Mouse (Mus musculus): ENCODE measurements around the gene Cxcl3. TPM values are rescaled to one million over a fixed set of nuclear protein-coding genes. Genes with fewer than 3 reads are reported as not detected.

Cxcl3 gene
- polyA plus RNA-seq, 1 experiment from 2014 or later, result not detected

DNA sequence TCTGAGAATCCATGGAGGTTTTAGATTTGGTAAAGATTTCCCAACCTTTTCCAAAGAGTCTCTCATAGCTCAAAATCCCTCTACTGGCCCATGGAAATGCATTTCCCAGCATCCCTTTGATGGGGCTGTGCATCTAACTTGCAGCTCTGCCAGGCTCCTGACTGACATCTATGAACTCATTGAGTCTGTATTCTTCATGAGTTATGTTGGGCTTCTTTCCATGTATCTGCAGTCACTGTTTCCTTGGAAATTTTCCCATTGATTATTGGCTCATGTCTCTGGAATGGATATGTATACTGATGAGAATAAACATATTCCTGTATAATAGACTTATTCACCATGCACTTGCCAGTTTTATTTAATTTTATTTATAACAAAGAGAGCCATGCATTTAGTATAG, 20.1 kb downstream of the Cxcl3 start:
- H3K36me3 ChIP-seq (replicated peaks; ENCODE audit: insufficient read depth, low read length), result no peaks in the 10 kb centered on the region
- no peak overlapping the region for H3K27ac ChIP-seq (ENCODE audit: low read depth)
- no peaks in the 10 kb centered on the region for H3K9me3 ChIP-seq (ENCODE audit: low read length)
- H3K9ac ChIP-seq (replicated peaks), result no peak overlapping the region
- DNase-seq (no peak), ATAC-seq (no peak)
- TF ChIP-seq CTCF (IDR thresholded peaks at IDR 0.05; ENCODE audit: low read depth) (no peak), EP300 (IDR thresholded peaks at IDR 0.05; ENCODE audit: low read depth) (no peak)
- no peak overlapping the region for H3K4me2 ChIP-seq (ENCODE audit: low read depth, low read length)
- H3K27me3 ChIP-seq (ENCODE audit: insufficient read depth, low read length), result no peaks in the 10 kb centered on the region
- no peak overlapping the region for H3K4me3 ChIP-seq (ENCODE audit: low read depth, low read length)
- no peaks in the 10 kb centered on the region for H3K4me1 ChIP-seq (ENCODE audit: insufficient read depth)

- no peaks in the 10 kb centered on the region for H3K36me3 ChIP-seq (replicated peaks; ENCODE audit: insufficient read depth, low read length)
- no peak overlapping the region for H3K4me2 ChIP-seq (ENCODE audit: low read depth, low read length)
- TF ChIP-seq EP300 (IDR thresholded peaks at IDR 0.05; ENCODE audit: low read depth) (no peak), CTCF (IDR thresholded peaks at IDR 0.05; ENCODE audit: low read depth) (no peak)
- no peaks in the 10 kb centered on the region for H3K27me3 ChIP-seq (ENCODE audit: insufficient read depth, low read length)
- H3K4me3 ChIP-seq (ENCODE audit: low read depth, low read length), result no peak overlapping the region
- H3K4me1 ChIP-seq (ENCODE audit: insufficient read depth), result no peaks in the 10 kb centered on the region
- ATAC-seq (no peak), DNase-seq (no peak)
- no peak overlapping the region for H3K27ac ChIP-seq (ENCODE audit: low read depth)
- H3K9ac ChIP-seq (replicated peaks), result no peak overlapping the region
- 73% methylated on average over 3 of the region's 3 CpGs for WGBS (ENCODE audit: insufficient replicate concordance)
- H3K9me3 ChIP-seq (ENCODE audit: low read length), result no peaks in the 10 kb centered on the region
Observed at GRCm38 (mm10) chr5:90807176-90807950, 21.5 kb downstream of the Cxcl3 start.

GRCm38 (mm10) chr5:90819756-90820155, 33.9 kb downstream of the Cxcl3 start:
- DNase-seq, result no peak

GRCm38 (mm10) chr5:90832145-90832767, 46.4 kb downstream of the Cxcl3 start:
- WGBS (ENCODE audit: insufficient replicate concordance), result 67% methylated on average over 11 of the region's 11 CpGs
- Histone ChIP-seq H3K9me3 (ENCODE audit: low read length) (no peaks in the 10 kb centered on the region), H3K4me2 (ENCODE audit: low read depth, low read length) (no peak overlapping the region), H3K27me3 (ENCODE audit: insufficient read depth, low read length) (no peaks in the 10 kb centered on the region), H3K27ac (ENCODE audit: low read depth) (no peak overlapping the region), H3K9ac (replicated peaks) (no peak overlapping the region), H3K4me3 (ENCODE audit: low read depth, low read length) (no peak overlapping the region), H3K36me3 (replicated peaks; ENCODE audit: insufficient read depth, low read length) (no peaks in the 10 kb centered on the region), H3K4me1 (ENCODE audit: insufficient read depth) (no peaks in the 10 kb centered on the region)
- ATAC-seq (no peak), DNase-seq (no peak)
- TF ChIP-seq EP300 (IDR thresholded peaks at IDR 0.05; ENCODE audit: low read depth), result no peak
- no peak for TF ChIP-seq CTCF (IDR thresholded peaks at IDR 0.05; ENCODE audit: low read depth)

More at GRCm38 (mm10) chr5:90819756-90820155, 33.9 kb downstream of the Cxcl3 start:
- H3K36me3 ChIP-seq (replicated peaks; ENCODE audit: insufficient read depth, low read length), result no peaks in the 10 kb centered on the region
- H3K27me3 ChIP-seq (ENCODE audit: insufficient read depth, low read length), result no peaks in the 10 kb centered on the region
- H3K4me2 ChIP-seq (ENCODE audit: low read depth, low read length), result no peak overlapping the region
- H3K9me3 ChIP-seq (ENCODE audit: low read length), result no peaks in the 10 kb centered on the region
- ATAC-seq, result no peak
- no peak overlapping the region for H3K9ac ChIP-seq (replicated peaks)
- H3K27ac ChIP-seq (ENCODE audit: low read depth), result no peak overlapping the region
- no peak for TF ChIP-seq CTCF (IDR thresholded peaks at IDR 0.05; ENCODE audit: low read depth)
- no peak for TF ChIP-seq EP300 (IDR thresholded peaks at IDR 0.05; ENCODE audit: low read depth)
- no peaks in the 10 kb centered on the region for H3K4me1 ChIP-seq (ENCODE audit: insufficient read depth)
- H3K4me3 ChIP-seq (ENCODE audit: low read depth, low read length), result no peak overlapping the region

DNA sequence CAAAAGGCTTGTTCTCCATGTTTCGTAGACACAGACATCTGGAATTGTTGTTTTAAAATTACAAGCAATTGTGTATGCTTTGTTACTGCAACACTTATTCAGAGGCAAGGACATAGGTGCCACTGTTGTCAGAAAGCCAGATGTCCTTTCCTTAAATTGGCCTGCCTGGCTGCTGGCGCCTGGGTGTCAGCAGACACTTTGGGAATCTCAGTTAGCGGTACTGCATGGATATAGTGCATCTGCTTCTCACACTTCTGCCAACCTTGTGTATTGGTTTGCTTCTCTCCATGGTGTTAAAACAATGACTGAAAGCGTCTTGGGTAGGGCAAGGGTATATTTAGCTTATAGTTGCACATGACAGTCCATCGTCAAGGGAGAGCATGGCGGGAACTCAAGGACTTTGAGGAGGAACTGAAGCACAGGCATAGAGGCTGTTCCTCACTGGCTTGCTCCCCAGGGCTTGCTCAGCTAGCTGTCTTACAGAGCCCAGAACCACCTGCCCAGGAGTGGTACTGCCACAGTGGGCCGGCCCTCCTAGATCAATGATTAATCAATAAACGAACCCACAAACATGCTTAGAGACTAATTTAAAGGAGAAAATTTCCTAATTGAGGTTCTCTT, 47.0 kb downstream of the Cxcl3 start:
- no peaks in the 10 kb centered on the region for H3K27me3 ChIP-seq (ENCODE audit: insufficient read depth, low read length)
- H3K9me3 ChIP-seq (ENCODE audit: low read length), result no peaks in the 10 kb centered on the region
- no peaks in the 10 kb centered on the region for H3K36me3 ChIP-seq (replicated peaks; ENCODE audit: insufficient read depth, low read length)
- no peak overlapping the region for H3K4me2 ChIP-seq (ENCODE audit: low read depth, low read length)
- TF ChIP-seq EP300 (IDR thresholded peaks at IDR 0.05; ENCODE audit: low read depth) (no peak), CTCF (IDR thresholded peaks at IDR 0.05; ENCODE audit: low read depth) (no peak)
- DNase-seq (no peak), ATAC-seq (no peak)
- no peak overlapping the region for H3K4me3 ChIP-seq (ENCODE audit: low read depth, low read length)
- no peak overlapping the region for H3K27ac ChIP-seq (ENCODE audit: low read depth)
- WGBS (ENCODE audit: insufficient replicate concordance), result 75% methylated on average over 8 of the region's 8 CpGs
- H3K9ac ChIP-seq (replicated peaks), result no peak overlapping the region
- no peaks in the 10 kb centered on the region for H3K4me1 ChIP-seq (ENCODE audit: insufficient read depth)

- H3K4me3 ChIP-seq (ENCODE audit: low read depth, low read length), result no peak overlapping the region
- H3K4me2 ChIP-seq (ENCODE audit: low read depth, low read length), result no peak overlapping the region
- TF ChIP-seq EP300 (IDR thresholded peaks at IDR 0.05; ENCODE audit: low read depth) (no peak), CTCF (IDR thresholded peaks at IDR 0.05; ENCODE audit: low read depth) (no peak)
- no peaks in the 10 kb centered on the region for H3K36me3 ChIP-seq (replicated peaks; ENCODE audit: insufficient read depth, low read length)
- DNase-seq (no peak), ATAC-seq (no peak)
- WGBS (ENCODE audit: insufficient replicate concordance), result 78% methylated on average over 4 of the region's 4 CpGs
- no peak overlapping the region for H3K9ac ChIP-seq (replicated peaks)
- no peaks in the 10 kb centered on the region for H3K27me3 ChIP-seq (ENCODE audit: insufficient read depth, low read length)
- H3K27ac ChIP-seq (ENCODE audit: low read depth), result no peak overlapping the region
- no peaks in the 10 kb centered on the region for H3K4me1 ChIP-seq (ENCODE audit: insufficient read depth)
- no peaks in the 10 kb centered on the region for H3K9me3 ChIP-seq (ENCODE audit: low read length)
Observed at GRCm38 (mm10) chr5:90834436-90834835, 48.5 kb downstream of the Cxcl3 start.
